Mouse (Mus musculus): Measurements from ENCODE around the gene Map4. TPM values are rescaled to one million over a fixed set of nuclear protein-coding genes. Genes with fewer than 3 reads are reported as not detected.

Map4 gene
- 83.4 and 92.8 TPM in 2 replicates for total RNA-seq (2021)
- long read RNA-seq, partial matches to known transcripts: 16 of 28 reads
- long read RNA-seq, other reads (novel, unspliced or antisense): 12 of 28 reads

GRCm38 (mm10) chr9:109931257-109932171 lies at the start of gene Map4:
TSS of gene Map4 (plus strand) at chr9:109931460.
- DNase-seq: peak; percentile 97

GRCm38 (mm10) chr9:109886259-109886658 lies 45.0 kb upstream of the Map4 start:
- no peak for DNase-seq

GRCm38 (mm10) chr9:109887321-109887720 lies 43.9 kb upstream of the Map4 start:
- DNase-seq: no peak

- DNase-seq: no peak
Observed at GRCm38 (mm10) chr9:109891501-109891900, 39.8 kb upstream of the Map4 start.

- DNase-seq: peak; percentile 81
Observed at GRCm38 (mm10) chr9:109892651-109893250, 38.5 kb upstream of the Map4 start.

GRCm38 (mm10) chr9:109894413-109895090 lies 36.7 kb upstream of the Map4 start:
- DNase-seq: peak; percentile 70

GRCm38 (mm10) chr9:109895593-109895992 lies 35.7 kb upstream of the Map4 start:
- DNase-seq: no peak

GRCm38 (mm10) chr9:109896253-109897150 lies 34.8 kb upstream of the Map4 start:
- no peak for DNase-seq

- no peak for DNase-seq
Observed at GRCm38 (mm10) chr9:109898027-109898426, 33.2 kb upstream of the Map4 start.

GRCm38 (mm10) chr9:109899361-109899760 lies 31.9 kb upstream of the Map4 start:
- no peak for DNase-seq

GRCm38 (mm10) chr9:109899774-109900173 lies 31.5 kb upstream of the Map4 start:
- no peak for DNase-seq

- DNase-seq: no peak
Observed at GRCm38 (mm10) chr9:109900604-109901003, 30.7 kb upstream of the Map4 start.

- no peak for DNase-seq
Observed at GRCm38 (mm10) chr9:109902246-109902645, 29.0 kb upstream of the Map4 start.

- no peak for DNase-seq
Observed at GRCm38 (mm10) chr9:109902740-109903139, 28.5 kb upstream of the Map4 start.

- peak; percentile 40 for DNase-seq
Observed at GRCm38 (mm10) chr9:109907300-109907699, 24.0 kb upstream of the Map4 start.

- DNase-seq: no peak
Observed at GRCm38 (mm10) chr9:109907774-109908465, 23.3 kb upstream of the Map4 start.

GRCm38 (mm10) chr9:109909102-109909501 lies 22.2 kb upstream of the Map4 start:
- DNase-seq: no peak

GRCm38 (mm10) chr9:109909926-109910325 lies 21.3 kb upstream of the Map4 start:
- DNase-seq: no peak

- peak; percentile 39 for DNase-seq
Observed at GRCm38 (mm10) chr9:109911779-109912178, 19.5 kb upstream of the Map4 start.

GRCm38 (mm10) chr9:109914269-109914926 lies 16.9 kb upstream of the Map4 start:
- no peak for DNase-seq
